Mouse (Mus musculus): ENCODE data around the gene Akap13.

Akap13 gene

DNA sequence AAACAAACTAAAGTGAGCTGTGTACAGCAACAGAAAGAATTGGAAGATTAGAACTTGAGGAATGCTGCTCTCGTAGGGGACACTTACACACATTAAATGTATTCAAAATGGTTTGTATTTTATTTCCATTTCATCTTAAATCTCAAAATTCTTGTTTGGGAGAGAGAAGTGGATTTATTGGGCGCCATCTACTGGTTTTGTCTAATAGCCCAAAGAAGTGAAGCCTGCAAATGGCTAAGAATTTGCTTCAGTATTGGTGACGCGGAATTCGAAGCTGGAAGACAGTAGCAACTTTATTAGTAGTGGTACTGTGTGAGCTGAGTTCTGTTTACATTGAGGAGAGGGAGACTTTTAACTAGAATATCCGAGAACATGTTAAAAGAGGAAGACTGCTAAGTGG lies 100.6 kb downstream of the Akap13 start:
- intact Hi-C loops (cut with DNase I) = loop anchor here (5.0 to 10.0 kb wide), 3 partner anchors 101 to 184 kb away; partner anchors contain the start of gene Akap13

GRCm38 (mm10) chr7:75558225-75558624 lies 102.9 kb downstream of the Akap13 start:
- intact Hi-C loops (cut with DNase I) = loop anchor here (5.0 to 10.0 kb wide), 3 partner anchors 103 to 186 kb away; partner anchors contain the start of gene Akap13

- intact Hi-C loops (cut with DNase I) = loop anchor here (5.0 to 10.0 kb wide), 3 partner anchors 104 to 187 kb away; partner anchors contain the start of gene Akap13
These were observed 103.8 kb downstream of the Akap13 start for GRCm38 (mm10) chr7:75559119-75559518.

DNA sequence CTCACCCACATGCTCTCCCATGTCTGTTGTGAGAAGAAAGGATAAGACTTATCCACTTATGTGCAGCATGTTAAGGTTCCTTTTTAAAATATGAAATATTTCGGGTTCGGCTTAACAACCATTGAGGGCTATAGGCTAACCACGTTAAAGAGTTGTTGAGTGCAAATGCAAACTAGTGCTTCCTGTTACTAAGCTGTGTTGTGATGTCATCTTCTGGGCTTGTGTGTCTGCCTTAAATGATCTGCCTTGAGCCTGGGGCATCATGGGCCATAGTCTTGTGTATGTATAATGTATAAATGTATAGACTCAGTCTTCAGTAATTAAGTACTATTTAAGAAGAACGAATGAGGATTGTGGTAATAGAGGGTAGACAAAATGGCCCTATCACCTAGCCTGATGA lies 104.6 kb downstream of the Akap13 start:
- intact Hi-C loops (cut with DNase I) = loop anchor here (5.0 to 10.0 kb wide), 3 partner anchors 105 to 188 kb away; partner anchors contain the start of gene Akap13

GRCm38 (mm10) chr7:75560566-75560965 lies 105.2 kb downstream of the Akap13 start:
- intact Hi-C loops (cut with DNase I) = no loop called here

DNA sequence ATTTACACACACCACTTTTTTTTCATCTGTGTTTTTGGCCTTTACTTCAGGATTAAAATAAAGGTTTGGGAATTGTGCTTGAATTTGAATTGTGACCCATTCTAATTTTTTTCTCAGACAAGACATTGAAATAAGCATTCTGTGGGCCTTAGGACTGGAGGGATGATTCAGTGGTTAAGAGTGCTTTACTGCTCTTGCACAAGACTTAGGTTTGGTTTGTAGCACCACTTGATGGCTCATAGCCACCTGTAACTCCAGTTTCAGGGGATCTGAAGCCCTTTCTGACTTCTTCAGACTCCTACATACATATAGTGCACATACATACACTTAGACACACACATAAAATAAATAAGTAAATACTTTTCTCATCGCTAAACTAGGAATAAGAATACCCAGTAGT lies 105.8 kb downstream of the Akap13 start:
- intact Hi-C loops (cut with DNase I) = no loop called here

DNA sequence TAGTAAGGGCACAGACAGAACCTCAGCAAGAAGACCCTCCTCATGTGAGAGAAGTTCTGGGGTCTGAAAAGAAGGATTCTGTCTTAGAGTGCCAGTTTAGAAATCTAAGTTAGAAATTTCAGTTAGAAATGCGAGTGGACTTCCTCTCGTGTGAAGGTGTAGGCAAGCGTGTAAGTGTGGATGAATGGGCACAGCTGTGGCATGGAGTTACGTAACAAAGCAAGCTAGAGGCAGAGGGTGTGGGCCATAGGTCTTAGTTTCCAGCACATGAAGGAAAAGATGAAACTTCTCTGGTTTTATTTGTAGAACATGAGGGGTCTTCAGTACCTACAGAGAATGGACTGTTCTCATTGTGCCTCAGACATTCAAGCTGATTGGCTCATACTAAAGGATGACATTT lies 112.9 kb downstream of the Akap13 start:
- intact Hi-C loops (cut with DNase I) = no loop called here

GRCm38 (mm10) chr7:75568883-75569282 lies 113.5 kb downstream of the Akap13 start:
- intact Hi-C loops (cut with DNase I) = no loop called here

DNA sequence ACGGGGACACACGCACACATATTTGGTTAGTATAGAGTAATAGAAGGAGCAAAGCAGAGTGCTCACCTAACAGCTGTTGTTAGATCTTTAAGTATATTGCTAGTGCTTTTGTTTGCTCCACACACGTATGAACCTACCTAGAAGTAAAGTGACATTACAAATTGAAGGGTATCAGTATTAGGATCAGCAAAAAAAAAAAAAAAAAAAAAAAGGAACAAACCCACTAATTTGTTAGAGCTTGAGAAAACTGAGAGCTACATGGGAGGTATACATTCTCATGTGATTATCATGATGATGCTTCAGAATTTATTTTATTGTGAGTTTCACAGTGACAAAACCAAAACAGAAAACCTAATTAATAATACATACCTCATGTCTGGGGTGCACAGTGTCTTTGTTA lies 114.9 kb downstream of the Akap13 start:
- intact Hi-C loops (cut with DNase I) = loop anchor here (10.0 kb wide), 2 partner anchors 125 to 165 kb away; no protein-coding TSS in a partner anchor

- intact Hi-C loops (cut with DNase I) = loop anchor here (10.0 kb wide), 2 partner anchors 124 to 164 kb away; no protein-coding TSS in a partner anchor
These were observed 115.7 kb downstream of the Akap13 start for GRCm38 (mm10) chr7:75571078-75571477.

- intact Hi-C loops (cut with DNase I) = loop anchor here (10.0 kb wide), 2 partner anchors 123 to 163 kb away; no protein-coding TSS in a partner anchor
These were observed 116.8 kb downstream of the Akap13 start for GRCm38 (mm10) chr7:75572127-75572526.

- intact Hi-C loops (cut with DNase I) = loop anchor here (10.0 kb wide), 2 partner anchors 120 to 160 kb away; no protein-coding TSS in a partner anchor
These were observed 119.9 kb downstream of the Akap13 start for GRCm38 (mm10) chr7:75575120-75575649.

DNA sequence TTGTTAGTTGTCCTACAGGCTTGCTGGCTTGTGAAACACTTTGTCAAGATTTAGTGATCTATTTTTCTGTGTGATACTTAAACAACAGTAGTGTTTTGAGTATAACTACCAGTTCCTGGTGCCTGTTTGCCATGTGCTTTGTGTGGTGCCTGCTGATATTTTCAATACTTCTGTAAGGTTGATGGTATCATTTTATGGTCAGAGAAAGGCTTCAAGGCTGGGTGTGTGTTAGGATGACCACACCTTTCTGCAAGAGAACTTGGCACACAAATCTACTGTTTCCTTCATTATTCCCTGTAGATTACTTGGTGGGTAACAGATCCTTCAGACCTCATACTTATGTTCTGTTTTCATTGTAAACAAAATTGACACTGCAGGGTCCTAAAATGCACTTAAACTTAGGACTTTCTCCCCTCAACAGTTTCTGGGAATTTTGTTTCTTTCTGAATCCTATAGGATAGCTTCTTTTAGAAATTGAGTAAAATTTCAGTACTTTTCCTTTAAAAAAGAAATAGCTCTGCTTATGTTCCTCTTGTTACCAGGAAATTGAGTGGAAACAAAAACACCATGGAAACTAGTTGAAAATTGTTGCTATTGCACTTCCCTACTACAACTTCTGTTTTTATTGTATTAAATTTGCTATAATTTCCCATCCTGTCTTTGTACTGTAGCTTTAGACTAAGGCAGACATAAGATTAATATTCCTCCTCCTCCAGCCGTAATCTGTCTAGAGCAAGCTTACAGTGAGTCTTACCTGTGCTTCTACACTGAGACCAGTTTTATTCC lies 120.7 kb downstream of the Akap13 start:
- intact Hi-C loops (cut with DNase I) = loop anchor here (10.0 kb wide), 2 partner anchors 119 to 159 kb away; no protein-coding TSS in a partner anchor

GRCm38 (mm10) chr7:75576851-75577250 lies 121.5 kb downstream of the Akap13 start:
- intact Hi-C loops (cut with DNase I) = loop anchor here (10.0 kb wide), 2 partner anchors 118 to 158 kb away; no protein-coding TSS in a partner anchor

- intact Hi-C loops (cut with DNase I) = loop anchor here (10.0 kb wide), 2 partner anchors 117 to 157 kb away; no protein-coding TSS in a partner anchor
These were observed 122.0 kb downstream of the Akap13 start for GRCm38 (mm10) chr7:75577353-75577752.

- intact Hi-C loops (cut with DNase I) = loop anchor here (10.0 kb wide), 2 partner anchors 116 to 156 kb away; no protein-coding TSS in a partner anchor
These were observed 123.3 kb downstream of the Akap13 start for GRCm38 (mm10) chr7:75578647-75579046.

- intact Hi-C loops (cut with DNase I) = no loop called here
These were observed 126.8 kb downstream of the Akap13 start for GRCm38 (mm10) chr7:75582091-75582490.

DNA sequence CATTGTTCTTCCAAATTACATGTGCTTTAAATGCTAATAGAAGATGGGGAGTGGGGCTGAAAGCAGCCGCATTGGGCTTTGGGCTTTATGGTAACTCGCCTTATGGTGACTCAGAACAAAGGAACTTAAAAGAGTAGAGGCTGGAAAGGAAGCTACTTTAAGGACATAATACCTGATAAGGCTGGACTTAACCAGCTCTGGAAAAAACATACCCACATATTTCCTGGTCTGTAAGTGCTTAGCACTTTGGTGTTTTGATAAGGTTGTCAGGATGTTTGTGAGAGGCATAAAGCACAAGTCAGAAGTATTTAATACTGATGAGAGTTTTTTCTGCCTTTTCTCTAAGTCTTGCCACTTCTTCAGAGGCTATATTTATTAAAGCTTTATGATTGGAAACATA lies 128.8 kb downstream of the Akap13 start:
- intact Hi-C loops (cut with DNase I) = no loop called here

DNA sequence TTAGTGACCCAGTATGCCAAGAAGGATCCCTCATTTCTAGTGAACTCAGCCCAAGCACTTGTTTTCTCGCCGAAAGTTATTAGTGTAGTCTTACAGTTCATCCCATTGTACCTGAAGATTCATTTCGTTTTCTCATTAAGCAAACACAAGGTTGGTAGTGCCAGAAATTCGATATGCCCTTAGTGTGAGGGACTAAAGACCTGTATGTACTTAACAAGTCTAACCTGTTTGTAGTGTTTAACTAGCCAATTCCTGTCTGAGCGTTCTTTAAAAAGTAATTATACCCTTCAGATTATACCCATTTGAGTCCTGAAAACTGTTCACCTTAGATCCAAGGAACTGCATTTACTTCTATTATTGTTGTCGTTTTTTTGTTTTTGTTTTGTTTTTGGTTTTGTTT lies 130.1 kb downstream of the Akap13 start:
- intact Hi-C loops (cut with DNase I) = no loop called here

- intact Hi-C loops (cut with DNase I) = no loop called here
These were observed 130.8 kb downstream of the Akap13 start for GRCm38 (mm10) chr7:75586113-75586512.

GRCm38 (mm10) chr7:75587727-75588126 lies 132.4 kb downstream of the Akap13 start:
- intact Hi-C loops (cut with DNase I) = no loop called here
